Mouse (Mus musculus) embryonic fibroblast, embryonic 13.5 days (primary cell): ENCODE results near the gene Paxx.

Experiments used
- CTCF ChIP-seq: IDR thresholded peaks from 2 replicates; pipeline ENCODE4 v1.5.1; 2011; ENCODE audit warnings: mild to moderate bottlenecking, control low read depth, low read length, moderate library complexity, borderline replicate concordance; ENCODE audit not compliant: insufficient read depth
- POLR2A ChIP-seq: IDR thresholded peaks from 2 replicates; pipeline ENCODE4 v1.6.1; 2011; ENCODE audit warnings: low read depth, mild to moderate bottlenecking, control low read depth, low read length, moderate library complexity

DNA sequence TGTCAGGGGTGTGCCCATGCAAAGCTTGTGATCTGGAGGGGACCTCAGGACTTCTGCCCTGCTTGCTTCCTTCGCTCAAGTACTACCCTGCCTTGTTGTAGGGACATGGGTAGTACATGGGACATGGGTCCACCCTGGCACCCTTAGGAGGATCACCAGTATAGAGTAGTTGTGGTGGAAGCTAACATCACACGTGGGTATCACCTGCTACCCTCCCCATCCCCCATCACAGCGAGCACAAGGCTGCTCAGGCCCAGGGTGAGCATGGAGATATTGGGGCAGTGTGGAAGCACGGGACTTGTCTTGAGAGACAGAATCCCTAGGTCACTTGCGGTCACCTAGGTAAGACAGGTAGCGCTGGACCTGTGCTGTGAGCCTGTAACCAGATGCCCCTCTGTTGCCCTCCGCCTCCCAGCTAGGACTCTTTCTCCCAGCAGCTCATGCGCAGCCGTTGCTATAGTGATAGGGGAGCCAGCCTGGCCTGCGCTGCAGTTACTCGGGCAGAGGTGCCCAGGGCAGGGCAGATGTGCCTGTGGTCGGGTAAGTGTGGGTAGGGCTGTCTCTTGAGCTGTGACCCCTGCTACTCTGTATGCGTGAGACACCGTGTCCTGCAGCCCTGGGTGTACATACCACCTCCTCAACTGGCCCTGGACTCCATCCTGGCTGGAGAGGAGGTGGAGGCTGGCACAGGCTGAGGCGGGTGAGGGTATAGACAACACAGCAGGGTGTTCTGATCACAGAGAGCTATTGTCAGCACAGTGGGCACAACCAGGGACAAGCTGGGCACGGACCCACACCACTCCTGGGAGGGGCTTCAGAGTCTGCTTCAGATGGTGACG is 30.3 kb downstream of the Paxx start:
- TF ChIP-seq CTCF (no peak), POLR2A (no peak)
